Mouse (Mus musculus) myocyte (in vitro differentiated cells): ENCODE measurements around the gene Adam22.

Experiments used
- CEBPB ChIP-seq: IDR thresholded peaks from 2 replicates; pipeline ENCODE4 v1.6.1; 2011; ENCODE audit warnings: mild to moderate bottlenecking, moderate library complexity; ENCODE audit not compliant: poor library complexity, insufficient read depth, severe bottlenecking
- MAX ChIP-seq: IDR thresholded peaks from one replicate; pipeline ENCODE4 v1.6.1; 2011; ENCODE audit warnings: low read depth, mild to moderate bottlenecking, control low read depth
- MYOD1 ChIP-seq, 3 experiments: IDR thresholded peaks; one replicate each; pipeline ENCODE4 v1.6.1; 2011; ENCODE audit warnings: control low read depth in 2 of 3, low read depth in 2 of 3, mild to moderate bottlenecking in 2 of 3, moderate library complexity in 1 of 3; ENCODE audit not compliant: insufficient read length in 2 of 3, control insufficient read depth in 1 of 3
- POLR2A ChIP-seq: IDR thresholded peaks from one replicate; pipeline ENCODE4 v1.6.1; 2011; ENCODE audit warnings: low read depth, mild to moderate bottlenecking, control low read depth, moderate library complexity; ENCODE audit not compliant: insufficient read length
- POLR2AphosphoS2 ChIP-seq: IDR thresholded peaks from one replicate; pipeline ENCODE4 v1.6.1; 2011; ENCODE audit warnings: low read depth, control low read depth; ENCODE audit not compliant: insufficient read length
- REST ChIP-seq: IDR thresholded peaks from one replicate; pipeline ENCODE4 v1.6.1; 2011; ENCODE audit warnings: mild to moderate bottlenecking, control low read depth, moderate library complexity; ENCODE audit not compliant: insufficient read depth, insufficient read length
- SRF ChIP-seq: IDR thresholded peaks from one replicate; pipeline ENCODE4 v1.6.1; 2011; ENCODE audit warnings: low read depth; ENCODE audit not compliant: control insufficient read depth, insufficient read length
- TCF12 ChIP-seq: IDR thresholded peaks from one replicate; pipeline ENCODE4 v1.6.1; 2011; ENCODE audit warnings: mild to moderate bottlenecking, control low read depth; ENCODE audit not compliant: poor library complexity, insufficient read depth, severe bottlenecking
- USF1 ChIP-seq: IDR thresholded peaks from one replicate; pipeline ENCODE4 v1.6.1; 2011; ENCODE audit warnings: low read depth, mild to moderate bottlenecking, control low read depth, moderate library complexity

DNA sequence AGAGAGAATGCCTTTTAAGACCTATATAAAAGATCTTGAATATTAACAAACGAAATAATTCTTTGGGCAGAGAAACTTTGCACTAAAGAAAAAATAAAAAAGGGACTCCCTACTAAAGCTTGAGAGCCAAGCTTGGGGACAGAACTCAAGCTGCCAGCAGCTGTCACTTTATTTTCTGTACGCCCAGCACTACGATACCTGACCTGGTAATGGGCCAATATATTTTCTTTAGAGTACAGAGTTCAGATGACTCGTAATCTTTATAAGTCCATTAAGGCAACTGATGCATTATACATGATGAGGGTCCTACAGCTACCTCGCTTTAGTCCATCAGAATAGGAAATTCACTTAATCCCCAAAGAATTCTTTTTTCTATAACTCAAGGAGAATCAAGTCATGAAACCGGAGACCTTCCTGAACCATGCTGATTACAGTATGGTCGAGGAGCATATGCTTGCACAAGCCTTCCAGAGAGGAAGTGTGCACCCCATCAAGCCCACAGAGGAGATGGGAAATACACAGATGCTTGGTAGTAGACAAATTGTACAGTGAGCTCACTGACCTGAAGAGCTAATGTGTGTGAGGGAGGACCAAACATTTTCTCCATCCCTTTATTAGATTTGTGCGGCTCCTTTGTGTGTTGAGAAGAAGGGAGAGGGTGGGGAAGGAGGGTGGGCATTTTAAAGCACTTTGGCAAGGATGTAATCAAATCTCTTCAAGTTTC lies 144.2 kb downstream of the Adam22 start:
- TF ChIP-seq TCF12: no peak
- no peak for TF ChIP-seq POLR2AphosphoS2
- TF ChIP-seq POLR2A: no peak
- TF ChIP-seq MAX: no peak
- TF ChIP-seq CEBPB: no peak
- TF ChIP-seq USF1: no peak
- TF ChIP-seq SRF: no peak
- no peak for TF ChIP-seq MYOD1 (IDR thresholded peaks at IDR 0.05; ENCODE audit: control insufficient read depth in 1 of 3, insufficient read length in 2 of 3, low read depth in 2 of 3)
- no peak for TF ChIP-seq REST
